Mouse (Mus musculus): Measurements from ENCODE around the gene Tuft1.
"Not testable (repeated sequence)": the region's sequence is repeated elsewhere in the genome, so short reads cannot be mapped to it uniquely, and the experiment has no call there.

The Tuft1 gene

DNA sequence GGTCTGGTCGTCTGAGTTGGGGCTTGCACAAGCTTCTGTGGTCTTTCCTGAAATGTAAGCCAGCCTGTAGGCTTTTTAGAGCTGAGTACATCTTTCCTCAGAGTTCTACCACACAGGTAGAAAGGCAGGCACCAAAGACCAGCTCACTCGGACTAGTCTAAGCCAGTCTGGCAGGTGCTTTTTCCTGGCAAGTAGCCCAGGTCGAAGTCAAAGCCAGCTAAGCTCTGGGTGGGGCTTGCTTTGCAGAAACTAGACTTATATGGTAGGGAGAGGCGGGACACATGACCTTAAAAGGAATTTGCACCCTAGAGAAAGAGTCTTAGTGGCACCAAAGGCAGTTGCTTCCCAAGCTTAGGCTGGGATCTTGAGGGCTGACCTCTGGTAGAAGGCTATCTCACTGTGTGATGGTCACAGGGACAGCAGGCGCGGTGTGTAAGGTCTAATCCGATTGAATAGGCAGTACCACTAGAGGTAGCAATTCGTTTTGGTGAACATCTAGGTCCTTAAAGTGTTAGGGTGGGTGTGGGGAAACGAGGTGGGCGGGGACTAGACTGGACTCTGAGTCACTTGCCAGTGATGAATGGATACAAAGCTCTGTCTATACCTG is 573 bp upstream of the Tuft1 start:
- not testable (repeated sequence) for DNase-seq (ENCODE audit: low spot score)

DNA sequence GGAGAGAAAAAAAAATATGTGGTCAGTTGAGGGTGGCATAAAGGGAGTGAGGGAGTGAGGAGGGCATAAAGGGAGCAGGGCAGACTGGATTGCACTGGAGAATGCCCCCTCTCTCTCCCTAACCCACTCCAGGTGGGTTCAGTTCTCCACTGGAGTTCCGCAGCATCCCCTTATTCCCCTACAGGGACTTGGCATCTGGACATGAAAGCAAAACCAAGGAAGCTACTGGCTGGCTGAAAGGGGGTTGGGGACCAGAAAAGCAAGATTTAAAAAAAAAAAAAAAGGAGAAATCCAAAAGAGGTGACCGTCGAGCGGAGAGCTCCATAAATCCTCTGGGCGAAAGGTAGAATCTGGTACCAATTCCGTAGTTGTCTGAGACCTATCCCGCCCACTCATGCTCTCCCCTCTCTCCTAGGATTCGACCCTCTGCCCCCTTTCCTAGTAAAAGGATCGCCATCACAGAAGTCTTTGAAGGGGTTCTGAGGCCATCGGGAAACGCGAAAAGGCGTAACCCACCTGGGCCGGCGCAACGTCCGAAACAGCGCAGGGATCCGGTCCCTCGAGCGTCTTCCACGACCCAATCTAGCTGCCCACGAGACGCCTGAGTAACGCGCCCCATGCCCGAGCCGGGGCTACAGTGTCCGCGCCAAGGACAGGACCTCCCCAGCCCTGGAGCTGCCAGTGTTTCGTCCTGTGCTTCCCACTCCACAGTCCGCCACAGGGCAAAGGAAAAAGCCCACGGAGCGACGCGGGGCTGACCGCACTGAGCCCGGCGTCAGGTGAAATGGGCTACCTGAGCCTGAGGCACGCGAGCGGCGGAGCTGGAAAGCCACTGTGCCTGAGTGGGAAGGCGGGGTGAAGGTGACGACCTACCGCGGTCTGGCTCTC is 576 bp downstream of the Tuft1 start:
- DNase-seq (ENCODE audit: low spot score) = not testable (repeated sequence)

DNA sequence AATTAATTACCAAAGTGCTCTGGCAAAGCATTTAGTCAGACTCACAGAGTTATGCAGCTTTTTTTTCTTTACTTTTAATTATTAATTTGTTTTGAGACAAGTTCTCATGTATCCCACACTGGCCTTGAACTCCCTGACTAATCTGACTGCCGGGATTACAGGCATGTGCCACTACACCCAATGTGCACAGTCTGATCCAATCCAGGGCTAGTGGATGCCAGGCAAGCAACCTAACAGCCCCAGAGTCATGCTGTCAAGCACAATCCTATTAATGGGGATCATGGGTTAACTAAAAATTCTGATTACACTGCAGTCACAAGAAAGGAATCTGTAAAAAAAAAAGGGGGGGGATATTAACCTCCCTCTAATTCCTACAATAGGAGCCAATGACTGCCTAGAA is 4.7 kb downstream of the Tuft1 start:
- not testable (repeated sequence) for DNase-seq (ENCODE audit: low spot score)

GRCm38 (mm10) chr3:94650409-94650808 is 8.3 kb downstream of the Tuft1 start:
- DNase-seq (ENCODE audit: low spot score) = no peak

GRCm38 (mm10) chr3:94648755-94649590 is 9.7 kb downstream of the Tuft1 start:
- no peak for DNase-seq (ENCODE audit: low spot score)

DNA sequence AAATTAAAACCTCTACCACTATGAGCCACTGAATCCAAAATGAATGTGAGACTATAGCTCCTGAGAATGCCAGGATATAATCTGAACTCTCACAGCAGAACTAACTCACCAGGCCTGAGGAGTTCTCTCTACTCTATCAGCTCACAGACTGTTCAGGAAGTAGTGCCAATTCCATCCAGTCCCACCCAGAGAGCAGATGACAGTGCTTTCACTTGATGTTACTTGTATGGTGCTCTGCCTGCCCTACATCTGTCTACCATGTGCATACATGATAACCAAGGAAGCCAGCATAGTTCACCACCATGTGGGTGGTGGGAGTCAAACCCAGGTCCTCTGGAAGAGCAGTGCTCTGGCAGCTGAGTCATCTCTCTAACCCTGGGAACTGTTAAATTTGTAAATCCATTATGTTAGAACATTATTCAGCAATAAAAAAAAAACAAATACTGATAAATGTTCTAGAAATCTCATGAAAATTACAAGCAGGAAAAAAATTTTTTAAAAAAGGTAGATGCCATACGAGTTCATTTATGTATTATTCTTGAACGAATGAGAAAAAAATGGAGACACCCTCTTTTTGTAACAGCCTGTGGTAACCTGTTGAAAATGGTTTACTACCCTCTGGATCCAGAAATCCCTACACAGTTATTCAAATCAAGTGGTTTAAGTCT is 16.0 kb downstream of the Tuft1 start, which contains the start of gene Gm10972:
TSS of gene Gm10972 (plus strand) at position 618 of the 668 bp plus-strand sequence.
- not testable (repeated sequence) for DNase-seq (ENCODE audit: low spot score)

GRCm38 (mm10) chr3:94629876-94630275 is 28.8 kb downstream of the Tuft1 start:
- DNase-seq (ENCODE audit: low spot score) = no peak

GRCm38 (mm10) chr3:94628712-94629111 is 30.0 kb downstream of the Tuft1 start:
- no peak for DNase-seq (ENCODE audit: low spot score)

- no peak for DNase-seq (ENCODE audit: low spot score)
Observed at GRCm38 (mm10) chr3:94624281-94624680, 34.4 kb downstream of the Tuft1 start.

- no peak for DNase-seq (ENCODE audit: low spot score)
Observed at GRCm38 (mm10) chr3:94622550-94622949, 36.1 kb downstream of the Tuft1 start.

DNA sequence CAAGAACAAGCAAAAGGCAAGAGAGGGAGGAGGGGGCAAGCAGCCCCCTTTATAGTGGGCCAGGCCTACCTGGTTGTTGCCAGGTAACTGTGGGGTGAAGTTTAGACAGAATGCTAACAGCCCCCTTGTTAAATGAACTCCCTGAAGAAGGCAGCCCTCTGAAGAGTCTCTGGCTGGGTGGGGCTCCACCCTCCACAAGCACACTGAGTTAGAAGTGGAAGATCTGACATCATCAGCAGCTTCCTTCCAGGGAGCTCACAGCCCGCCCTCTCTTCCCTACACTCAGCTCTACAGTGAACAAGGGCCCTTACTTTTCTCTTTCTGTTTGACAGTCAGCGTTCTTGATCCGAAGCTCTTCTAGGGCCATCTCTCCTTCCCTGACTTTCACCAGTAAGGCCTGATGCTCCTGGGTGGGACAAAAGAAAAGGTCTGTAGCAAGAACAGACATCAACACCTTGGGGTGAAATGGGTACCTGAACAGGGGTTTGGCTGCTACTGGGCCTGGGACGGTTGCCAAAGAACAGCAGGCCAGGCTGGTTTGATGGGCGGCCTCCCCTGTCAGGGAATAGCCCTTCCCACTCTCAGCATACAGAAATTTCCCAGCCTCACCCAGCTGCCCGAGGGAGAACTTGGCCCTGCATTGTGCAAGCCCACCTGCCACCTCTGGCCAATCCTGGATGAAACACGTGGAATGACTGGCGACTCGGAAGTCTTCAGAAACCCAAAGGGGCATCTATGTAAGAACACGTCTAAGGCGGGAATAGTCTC is 36.7 kb downstream of the Tuft1 start:
- DNase-seq (ENCODE audit: low spot score) = no peak

- peak; percentile 21 for DNase-seq (ENCODE audit: low spot score)
Observed at GRCm38 (mm10) chr3:94616717-94617116, 42.0 kb downstream of the Tuft1 start.

DNA sequence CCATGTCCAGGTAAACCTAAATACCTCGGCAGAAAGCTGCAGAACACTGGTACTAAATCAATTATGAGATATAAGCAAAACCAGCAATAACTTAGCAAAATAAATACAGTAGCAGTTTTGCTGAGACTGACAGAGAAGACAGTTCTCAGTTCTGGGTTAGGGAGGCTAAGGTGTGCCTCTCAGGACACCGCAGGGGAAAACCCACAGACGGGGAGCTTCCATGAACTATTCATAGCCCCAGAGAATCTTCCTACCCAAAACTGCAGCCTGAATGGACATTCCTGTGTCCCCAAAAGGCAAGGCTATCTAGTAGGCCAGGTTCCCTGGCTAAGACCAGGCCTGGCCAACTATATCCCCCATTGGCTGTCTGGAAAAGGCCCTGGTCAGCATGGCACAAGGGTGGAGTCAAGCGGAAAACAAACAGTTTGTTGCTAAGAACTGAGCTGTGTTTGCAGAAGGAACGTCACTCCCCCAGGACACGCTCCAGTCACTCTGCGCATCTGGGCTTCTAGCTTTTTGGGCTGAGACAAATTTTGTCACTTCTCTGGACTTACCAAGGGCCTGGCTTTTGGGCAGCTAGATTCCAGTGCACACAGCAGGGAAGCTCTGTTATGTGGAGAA is 45.3 kb downstream of the Tuft1 start:
- DNase-seq (ENCODE audit: low spot score) = no peak

- no peak for DNase-seq (ENCODE audit: low spot score)
Observed at GRCm38 (mm10) chr3:94612274-94612673, 46.4 kb downstream of the Tuft1 start.

GRCm38 (mm10) chr3:94611834-94612233 is 46.8 kb downstream of the Tuft1 start:
- DNase-seq (ENCODE audit: low spot score) = no peak

DNA sequence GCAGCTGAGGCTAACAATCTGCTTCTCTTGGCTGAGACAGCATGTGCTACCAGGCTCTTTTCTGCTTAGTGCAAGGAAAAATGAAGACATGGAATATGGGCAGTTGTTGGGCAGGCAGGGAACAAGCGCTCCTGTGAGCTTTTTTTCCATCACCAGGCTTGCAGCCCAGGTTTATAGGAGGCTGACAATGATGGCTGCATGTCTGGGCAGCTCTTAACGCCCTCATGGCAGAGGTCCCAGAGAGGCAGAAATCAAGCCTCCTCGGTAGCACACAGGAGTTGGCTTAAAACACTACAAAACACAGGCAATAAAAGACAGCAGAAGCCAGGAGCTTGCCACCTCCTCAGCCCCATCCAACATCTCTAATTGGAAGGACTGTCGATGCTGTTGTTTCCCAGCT is 47.3 kb downstream of the Tuft1 start:
- DNase-seq (ENCODE audit: low spot score) = no peak

DNA sequence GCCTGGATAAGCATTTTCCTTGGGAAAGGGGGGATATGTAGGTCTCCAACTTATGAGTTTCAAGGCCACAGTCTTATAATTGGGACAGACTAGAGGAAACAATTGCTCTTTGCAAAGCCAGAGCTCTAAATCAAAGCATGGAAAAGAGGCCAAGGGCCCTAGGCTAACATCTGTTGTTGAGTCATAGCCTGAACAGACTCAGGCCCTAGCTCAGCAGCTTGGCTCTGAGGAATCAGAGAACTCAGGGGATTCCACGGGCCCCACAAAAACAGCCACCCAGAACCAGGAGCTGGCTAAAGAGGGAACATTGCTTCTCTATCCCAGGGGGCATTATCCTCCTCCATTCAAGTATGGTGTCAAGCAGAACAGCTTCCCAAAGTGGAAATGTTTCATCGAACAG is 48.1 kb downstream of the Tuft1 start:
- DNase-seq (ENCODE audit: low spot score) = no peak

GRCm38 (mm10) chr3:94609621-94610020 is 49.1 kb downstream of the Tuft1 start:
- DNase-seq (ENCODE audit: low spot score) = no peak

DNA sequence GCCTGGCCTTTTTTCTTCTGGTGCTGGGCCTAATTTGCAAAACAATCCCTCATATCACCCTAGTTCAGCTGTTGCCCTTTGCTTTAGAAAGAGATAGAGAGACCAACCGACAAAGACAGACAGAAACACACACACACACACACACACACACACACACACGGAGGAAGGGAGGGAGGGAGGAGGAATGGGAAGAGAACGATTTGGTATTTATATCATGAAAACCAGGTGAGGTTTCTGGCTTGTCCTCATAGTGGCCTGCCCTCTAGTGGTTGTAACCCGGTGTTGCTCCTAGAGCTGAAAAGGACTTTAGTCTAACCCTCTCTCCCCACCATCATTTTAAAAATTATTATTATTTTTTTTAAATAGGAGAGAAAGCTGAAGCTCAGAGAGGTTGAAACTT is 56.7 kb downstream of the Tuft1 start:
- no peak for DNase-seq (ENCODE audit: low spot score)

DNA sequence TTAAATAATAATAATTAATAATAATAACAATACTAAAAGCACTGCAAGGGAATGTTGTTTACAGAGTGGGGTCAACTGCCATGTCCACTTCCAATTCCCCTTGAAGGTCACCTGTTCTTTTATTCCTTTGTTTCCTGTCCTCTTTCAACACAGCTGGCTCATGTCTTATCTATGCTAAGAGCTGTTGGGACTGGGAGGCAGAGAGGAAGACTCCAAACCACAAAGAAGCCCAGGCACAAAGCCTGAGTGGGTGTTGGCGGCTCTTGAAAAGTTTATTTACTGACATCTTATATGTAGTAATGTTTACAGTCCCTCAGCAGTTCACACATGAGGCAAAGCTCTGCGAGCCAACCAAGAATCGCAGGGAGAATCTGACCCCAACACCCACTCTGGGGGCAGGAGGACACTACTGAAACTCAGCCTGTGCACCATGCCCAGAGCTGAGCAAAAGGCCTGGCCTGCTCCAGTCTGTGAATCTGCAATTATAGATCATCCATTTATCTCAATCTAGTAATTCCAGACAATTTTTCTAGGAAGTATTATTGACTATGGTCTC is 61.4 kb downstream of the Tuft1 start:
- no peak for DNase-seq (ENCODE audit: low spot score)
